Mouse (Mus musculus) C2C12 (cell line): ENCODE measurements at regions not wholly inside any gene's neighbourhood (a gene's known extent, or its start where the extent isn't known, plus 50 kb on each side); places are given as distances from the start of the nearest gene placed in this dataset.

Experiments
- CEBPB ChIP-seq: IDR thresholded peaks from one replicate; pipeline ENCODE4 v1.6.1; 2011; ENCODE audit warnings: low read depth, mild to moderate bottlenecking, control low read depth, moderate library complexity
- CTCF ChIP-seq: IDR thresholded peaks from one replicate; pipeline ENCODE4 v1.5.1; 2011; ENCODE audit not compliant: control insufficient read depth, insufficient read depth, insufficient read length
- FOSL1 ChIP-seq: IDR thresholded peaks from one replicate; pipeline ENCODE4 v1.8.0; 2011; ENCODE audit warnings: mild to moderate bottlenecking, low read length; ENCODE audit not compliant: poor library complexity, insufficient read depth, severe bottlenecking
- MAX ChIP-seq: IDR thresholded peaks from one replicate; pipeline ENCODE4 v1.6.1; 2011; ENCODE audit warnings: mild to moderate bottlenecking, control low read depth
- MYOG ChIP-seq: IDR thresholded peaks from one replicate; pipeline ENCODE4 v1.6.1; 2011; ENCODE audit not compliant: control insufficient read depth, insufficient read length; ENCODE audit errors: extremely low read depth
- USF1 ChIP-seq: IDR thresholded peaks from one replicate; pipeline ENCODE4 v1.6.1; 2011; ENCODE audit warnings: low read depth, mild to moderate bottlenecking, control low read depth, moderate library complexity

- no peak for TF ChIP-seq CTCF
- TF ChIP-seq MYOG = no peak
- TF ChIP-seq USF1 = no peak
- TF ChIP-seq MAX = no peak
- TF ChIP-seq FOSL1 = no peak
- TF ChIP-seq CEBPB = no peak
Observed at GRCm38 (mm10) chr2:78173784-78174183, 227.6 kb upstream of the Cwc22 start.
